Mouse (Mus musculus) CD4-positive, CD25-positive, alpha-beta regulatory T cell, adult 2 months (primary cell): ENCODE measurements around the gene Mettl4.

Source experiments
- DNase-seq: peaks from one replicate; pipeline ENCODE4 v3.0.0-alpha.2; 2012; ENCODE audit warnings: low read depth, low spot score

Gene Mettl4

DNA sequence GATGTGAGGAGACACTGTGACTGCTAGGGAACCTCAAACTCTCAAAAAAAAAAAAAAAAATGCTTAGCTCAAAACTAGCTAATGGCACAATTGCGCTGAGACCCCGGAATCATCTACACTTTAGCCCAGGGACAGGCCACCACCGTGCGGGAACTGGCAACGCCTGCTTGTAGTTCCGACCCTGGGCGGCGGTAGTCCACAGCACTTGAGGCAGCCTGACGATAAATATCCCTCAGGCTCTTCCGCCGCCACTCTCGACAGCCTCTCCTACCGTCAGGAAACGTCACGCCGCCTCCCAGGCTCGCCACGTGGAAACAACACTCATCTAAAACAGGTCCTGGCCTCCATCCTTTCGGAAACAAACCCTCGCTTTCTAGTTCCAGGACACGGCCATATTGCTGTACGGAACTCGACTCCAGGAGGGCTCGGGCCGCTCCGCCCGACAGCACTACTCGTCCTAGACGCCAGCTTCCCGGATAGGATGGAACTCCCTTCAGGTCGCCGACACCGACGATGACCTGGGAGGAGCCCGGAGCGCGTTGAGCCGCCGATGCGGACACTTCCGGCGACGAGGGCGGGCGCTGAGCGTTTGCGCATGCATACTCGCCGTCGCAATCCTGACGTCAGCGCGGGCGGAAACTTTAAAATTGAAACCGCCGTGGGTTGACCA lies at the start of gene Mettl4:
Gene Mettl4, minus strand, starts transcription at position 554 of the 670 bp plus-strand sequence.
- DNase-seq: peak; percentile 94

DNA sequence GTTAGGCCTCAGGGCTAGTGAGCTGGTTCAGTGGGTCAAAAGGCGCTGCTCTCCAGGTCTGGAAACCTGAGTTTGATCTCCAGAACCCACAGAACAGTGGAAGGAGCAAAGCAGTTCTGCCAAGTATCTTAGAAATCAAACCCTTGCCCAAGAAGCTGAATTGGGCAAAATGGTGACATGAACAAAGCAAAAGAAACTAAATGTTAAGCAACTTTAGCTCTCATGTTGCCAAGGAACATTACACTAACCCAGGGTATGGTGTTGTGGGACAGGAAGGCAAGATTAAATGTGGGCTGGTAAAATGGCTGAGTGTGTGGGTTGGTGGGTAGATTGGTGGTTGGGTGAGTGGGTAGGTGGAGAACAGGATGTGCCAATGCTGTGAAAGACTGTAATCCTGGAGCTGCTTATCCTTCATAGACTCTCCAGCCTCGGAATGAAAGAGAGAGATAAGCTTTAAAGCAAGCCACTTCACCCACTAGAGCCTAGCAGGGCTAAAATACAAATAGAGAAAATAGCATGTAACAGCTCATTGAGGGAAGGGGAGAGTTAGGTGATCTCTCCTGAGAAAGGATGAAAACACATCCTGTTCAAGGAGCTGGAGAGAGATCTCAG lies 29.2 kb upstream of the Mettl4 start:
- no peak for DNase-seq

DNA sequence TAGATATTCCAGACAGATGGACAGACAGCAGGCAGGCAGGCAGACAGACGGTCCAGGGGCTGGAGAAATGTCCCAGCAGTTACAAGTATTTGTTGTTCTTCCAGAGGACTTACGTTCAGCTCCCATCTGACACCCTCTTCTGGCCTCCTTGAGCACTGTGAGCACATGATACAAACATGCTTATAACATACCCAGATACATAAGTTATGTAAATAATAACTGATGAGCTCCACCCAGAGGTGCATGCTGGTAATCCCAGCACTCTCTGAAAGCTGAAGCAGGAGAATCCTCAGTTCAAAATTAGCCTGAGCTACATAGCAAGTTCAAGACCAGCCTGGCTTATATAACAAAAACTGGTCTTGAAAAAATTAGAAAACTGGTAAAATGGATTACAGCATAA lies 18.7 kb upstream of the Mettl4 start:
- DNase-seq: no peak

DNA sequence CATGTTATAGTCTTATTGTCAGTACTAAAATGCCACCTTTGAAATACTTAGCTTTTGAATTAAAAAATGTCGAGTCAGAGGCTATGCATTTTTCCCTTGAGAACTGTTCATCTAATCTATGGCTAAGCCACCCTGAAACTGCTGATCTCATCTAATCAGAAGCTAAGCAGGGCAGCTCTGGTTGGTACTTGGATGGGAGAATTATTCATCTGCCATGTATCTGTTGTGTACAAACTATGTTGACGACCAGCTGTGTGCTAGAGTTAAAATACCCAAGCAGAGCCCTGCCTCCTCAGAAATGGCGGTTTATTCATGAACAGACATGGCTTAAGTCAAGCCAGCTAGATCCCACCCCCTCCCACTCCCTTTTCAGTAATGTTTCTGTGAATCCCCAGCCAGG lies 14.9 kb upstream of the Mettl4 start:
- no peak for DNase-seq

DNA sequence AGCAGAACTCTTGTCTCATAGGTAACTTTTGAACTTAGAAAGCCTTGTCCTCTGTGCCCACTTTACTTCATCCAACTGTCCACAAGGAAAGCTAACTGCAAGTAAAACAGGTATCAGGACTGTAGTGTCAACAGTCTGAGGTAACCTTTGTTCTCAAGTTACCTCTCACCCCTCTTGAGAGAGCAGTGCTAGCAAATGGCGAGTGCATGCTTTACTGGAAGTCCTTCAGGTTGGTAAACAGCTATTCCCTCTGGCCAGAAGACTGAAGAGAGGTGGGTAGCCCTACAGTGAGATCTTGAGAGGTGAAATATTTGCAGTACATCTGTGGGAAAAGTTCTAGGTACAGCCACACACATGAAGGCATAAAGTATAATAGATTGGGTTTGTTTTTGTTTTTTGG lies 14.2 kb upstream of the Mettl4 start:
- DNase-seq: no peak

DNA sequence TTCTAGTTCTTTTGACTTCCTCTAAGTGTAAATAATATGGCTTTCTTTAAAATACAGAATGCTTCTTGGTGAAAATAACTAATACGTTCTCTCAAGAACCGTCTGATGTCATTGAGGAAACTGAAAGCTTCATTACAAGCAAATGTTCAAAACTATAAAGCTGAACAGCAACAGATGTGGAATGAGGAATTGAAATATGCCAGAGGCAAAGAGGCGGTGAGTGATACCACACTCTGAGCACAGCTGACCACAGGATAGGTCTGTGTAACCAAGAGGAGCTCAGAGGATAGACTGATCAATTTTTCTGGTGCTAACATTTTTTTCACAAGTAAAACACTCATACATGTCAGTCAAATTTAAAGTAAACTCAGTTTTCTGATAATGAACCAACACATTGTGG lies 12.6 kb upstream of the Mettl4 start:
- no peak for DNase-seq

DNA sequence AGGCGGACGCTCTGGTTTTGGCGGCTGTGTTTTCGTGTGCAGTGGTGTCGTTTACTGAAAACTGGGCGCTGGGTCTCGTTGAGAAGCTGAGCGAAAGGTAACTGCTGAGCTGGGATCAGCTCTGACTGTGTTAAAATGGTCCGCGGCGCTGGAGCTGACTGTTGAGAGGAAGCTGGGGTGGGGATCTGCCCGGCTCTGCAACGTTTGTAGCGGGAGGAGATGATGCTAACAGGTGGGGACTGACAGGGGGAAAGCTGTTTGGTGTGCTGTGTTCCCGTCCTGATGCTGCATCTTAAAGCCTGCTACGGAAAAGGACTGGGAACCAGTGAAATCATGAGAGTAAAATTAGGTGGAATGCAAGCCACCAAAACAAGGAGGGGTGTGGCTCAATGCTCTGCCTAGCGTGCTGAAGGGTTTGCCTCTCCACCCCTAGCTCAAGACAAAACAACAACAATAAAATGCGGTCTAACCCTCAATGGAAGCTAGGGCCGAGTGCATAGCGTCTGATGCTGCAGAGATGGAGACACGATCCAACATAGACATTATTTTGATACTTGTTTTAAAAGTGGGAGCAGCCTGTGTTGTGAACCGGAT lies 414 bp upstream of the Mettl4 start:
- DNase-seq: no peak

DNA sequence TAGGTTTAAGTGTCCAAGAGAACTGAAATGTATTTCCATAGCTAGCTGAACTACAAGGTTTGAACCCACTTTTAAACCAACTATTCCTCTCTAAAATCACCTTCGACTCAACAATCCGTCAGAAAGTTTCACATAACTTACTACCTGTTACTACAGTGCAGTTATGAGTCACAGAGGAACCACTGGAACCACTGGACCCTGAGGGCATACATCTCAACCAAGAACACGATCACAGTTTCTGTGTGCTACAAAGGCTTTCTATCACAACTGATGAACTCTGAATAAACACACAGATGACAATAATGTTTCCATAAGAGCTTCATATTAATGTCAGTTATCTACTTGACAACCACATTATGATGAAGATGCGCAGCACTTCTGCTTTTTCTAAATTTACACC lies 11.6 kb downstream of the Mettl4 start:
- DNase-seq: no peak

DNA sequence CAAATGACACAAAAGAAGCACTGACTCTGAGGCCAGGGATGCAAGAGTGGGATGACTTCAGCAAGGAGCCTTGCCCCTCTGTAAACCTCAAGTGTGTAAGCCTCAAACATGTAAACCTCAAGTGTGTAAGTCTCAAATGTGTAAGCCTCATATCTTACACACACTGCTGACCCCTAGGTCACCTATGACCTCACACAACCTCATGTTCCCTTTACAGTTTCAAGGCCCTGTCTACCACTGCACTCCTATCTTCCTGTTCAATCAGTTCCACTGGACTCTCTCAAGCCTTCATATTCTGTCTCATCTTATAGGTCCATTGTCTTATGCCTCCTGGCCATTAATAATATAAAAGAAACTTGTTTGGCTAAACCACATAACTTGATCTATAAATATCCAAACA lies 13.9 kb downstream of the Mettl4 start:
- no peak for DNase-seq

DNA sequence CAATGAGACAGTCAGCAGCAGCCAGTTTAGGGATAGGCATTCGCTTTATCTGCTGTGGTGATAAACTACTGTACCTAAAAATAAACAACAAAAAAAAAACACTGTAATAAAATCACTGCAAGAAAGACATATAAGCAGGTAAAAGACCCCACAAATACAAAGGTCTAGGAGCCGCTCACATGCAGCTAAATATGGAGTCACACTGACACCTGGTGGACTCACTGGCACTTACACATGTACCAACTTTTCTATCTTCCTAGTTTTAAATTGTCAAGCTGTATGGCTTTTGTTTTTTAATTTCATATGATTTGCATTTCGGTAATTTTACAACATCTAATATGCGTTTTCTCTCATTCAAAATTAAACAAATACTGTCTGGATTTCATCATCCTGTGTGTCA lies 14.4 kb downstream of the Mettl4 start:
- peak; percentile 28 for DNase-seq

DNA sequence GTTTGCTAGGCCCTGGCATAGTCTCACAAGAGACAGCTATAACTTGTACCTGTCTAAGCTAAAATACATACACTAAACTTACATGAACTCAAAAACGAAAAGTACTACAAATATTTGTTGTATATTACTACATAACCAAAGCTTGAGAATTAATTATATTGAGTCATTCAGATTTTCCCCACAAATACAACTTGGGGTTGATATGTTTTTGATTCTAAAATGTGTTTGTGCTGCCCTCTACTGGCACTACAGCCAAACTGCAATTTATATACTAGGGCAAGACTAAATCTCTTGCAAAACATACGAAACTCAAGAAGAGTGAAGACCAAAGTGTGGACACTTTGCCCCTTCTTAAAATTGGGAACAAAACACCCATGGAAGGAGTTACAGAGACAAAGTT lies 19.4 kb downstream of the Mettl4 start:
- peak; percentile 64 for DNase-seq

DNA sequence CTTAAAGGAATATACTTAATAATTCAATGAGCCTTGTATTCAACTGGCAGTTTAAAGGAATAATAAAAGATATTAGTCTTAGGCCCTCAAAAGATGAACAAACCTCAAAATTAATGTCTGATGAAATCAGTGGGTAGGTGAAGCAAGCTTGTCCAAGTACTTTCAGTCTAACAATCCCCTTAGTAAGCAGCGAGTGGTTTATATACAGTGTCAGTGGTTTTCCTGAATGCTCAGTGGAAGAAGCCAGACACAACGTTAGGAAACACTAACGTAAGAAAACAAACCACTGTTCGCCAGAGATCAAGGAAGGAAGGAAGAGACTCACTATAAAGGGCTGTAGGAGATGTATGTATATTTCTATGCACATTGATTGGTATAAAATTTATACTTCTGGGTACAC lies 23.1 kb downstream of the Mettl4 start:
- DNase-seq: no peak

DNA sequence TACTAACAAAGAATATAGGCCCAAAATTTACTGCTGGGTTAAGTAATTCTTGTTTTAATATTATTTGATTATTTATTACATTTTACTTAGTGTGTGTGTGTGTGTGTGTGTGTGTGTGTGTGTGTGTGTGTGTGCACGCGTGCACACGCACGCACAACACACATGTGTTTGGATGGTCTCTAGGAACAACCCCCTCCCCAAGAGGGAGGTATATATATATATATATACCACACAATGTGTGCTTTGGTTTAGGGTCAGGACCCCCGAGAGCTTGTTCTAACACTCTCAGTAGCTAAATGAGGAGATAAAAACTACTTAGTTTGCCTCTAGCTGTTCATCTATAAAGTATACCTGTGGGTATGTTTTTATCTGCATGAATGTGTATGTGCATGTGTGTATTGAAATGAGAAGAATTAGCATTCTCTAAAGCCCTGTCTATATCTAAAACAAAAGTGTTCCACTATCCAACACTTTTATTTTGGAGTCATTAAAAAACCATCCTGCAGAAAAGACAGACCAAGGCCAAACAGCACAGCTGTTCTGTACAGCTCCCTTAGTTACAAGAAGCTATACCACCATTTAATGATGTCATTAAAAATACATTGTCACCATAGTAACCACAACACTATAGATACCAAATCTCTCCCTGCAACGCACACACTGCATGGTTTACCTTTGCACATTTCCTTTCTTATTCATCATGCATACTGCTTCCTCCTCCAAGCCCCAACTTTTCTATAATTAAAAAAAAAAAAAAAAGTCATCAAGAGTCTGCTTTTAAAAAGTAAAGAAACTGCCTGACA lies 76.1 kb downstream of the Mettl4 start:
- DNase-seq: no peak
